Mouse (Mus musculus) MEL (cell line): ENCODE results near the gene Gm37240. TPM values are rescaled to one million over a fixed set of nuclear protein-coding genes. Genes with fewer than 3 reads are reported as not detected.
A peak's percentile ranks its signal among the peaks of the same experiment; 100 is the strongest.

Experiments
- DNase-seq: peaks from one replicate; pipeline ENCODE4 v3.0.0; 2011; ENCODE audit warnings: low read depth, low spot score
- H3K27ac ChIP-seq: 2 replicates; pipeline ENCODE4 v1.5.1; 2012; ENCODE audit warnings: low read depth, mild to moderate bottlenecking, control low read depth, low read length, moderate library complexity; ENCODE audit not compliant: control insufficient read depth
- H3K27me3 ChIP-seq, 2 experiments: fragments of 150-350 bp in 1 of 2; sonication (generic) in 1 of 2; 2 replicates each; pipeline ENCODE4 v1.6.1; 2012; ENCODE audit warnings: low read length in 2 of 2, mild to moderate bottlenecking in 2 of 2, improper control_type of control experiment in 1 of 2, moderate library complexity in 1 of 2; ENCODE audit not compliant: insufficient read depth in 2 of 2, control insufficient read depth in 1 of 2
- H3K36me3 ChIP-seq, 2 experiments: 2 replicates each; pipeline ENCODE4 v1.6.1; 2012 to 2014; ENCODE audit warnings: low read length in 2 of 2, improper control_type of control experiment in 1 of 2, inconsistent platforms in 1 of 2, mild to moderate bottlenecking in 1 of 2; ENCODE audit not compliant: insufficient read depth in 2 of 2, control insufficient read depth in 1 of 2
- H3K4me1 ChIP-seq, 2 experiments: fragments of 150-350 bp in 1 of 2; sonication (generic) in 1 of 2; 2 replicates each; pipeline ENCODE4 v1.6.1; 2012; ENCODE audit warnings: low read length in 2 of 2, improper control_type of control experiment in 1 of 2, mild to moderate bottlenecking in 1 of 2; ENCODE audit not compliant: insufficient read depth in 2 of 2, control insufficient read depth in 1 of 2
- H3K4me3 ChIP-seq, 2 experiments: fragments of 150-350 bp in 1 of 2; sonication (generic) in 1 of 2; 2 replicates each; pipeline ENCODE4 v1.5.1; 2012; ENCODE audit warnings: low read depth in 2 of 2, low read length in 2 of 2, mild to moderate bottlenecking in 2 of 2, moderate library complexity in 2 of 2, control low read depth in 1 of 2, improper control_type of control experiment in 1 of 2; ENCODE audit not compliant: control insufficient read depth in 1 of 2, insufficient read depth in 1 of 2
- H3K79me2 ChIP-seq: 2 replicates; pipeline ENCODE4 v1.6.1; 2012; ENCODE audit warnings: mild to moderate bottlenecking, low read length, moderate library complexity; ENCODE audit not compliant: control insufficient read depth, poor library complexity, insufficient read depth
- H3K9ac ChIP-seq: 2 replicates; pipeline ENCODE4 v1.6.1; 2012; ENCODE audit warnings: low read depth, mild to moderate bottlenecking, control low read depth, low read length, moderate library complexity; ENCODE audit not compliant: control insufficient read depth, poor library complexity, severe bottlenecking
- H3K9me3 ChIP-seq: fragments of 150-350 bp; sonication (generic); replicated peaks from 2 replicates; pipeline ENCODE4 v1.6.1; 2012; ENCODE audit warnings: mild to moderate bottlenecking, low read length, improper control_type of control experiment, moderate library complexity; ENCODE audit not compliant: insufficient read depth
- CHD1 ChIP-seq: IDR thresholded peaks from 2 replicates; pipeline ENCODE4 v1.6.1; 2012; ENCODE audit warnings: low read depth, mild to moderate bottlenecking, inconsistent platforms, low read length, improper control_type of control experiment
- CHD2 ChIP-seq: IDR thresholded peaks from 2 replicates; pipeline ENCODE4 v1.6.1; 2011; ENCODE audit warnings: low read length, improper control_type of control experiment
- E2F4 ChIP-seq: IDR thresholded peaks from 2 replicates; pipeline ENCODE4 v1.6.1; 2011; ENCODE audit warnings: low read depth, low read length, improper control_type of control experiment, borderline replicate concordance
- EP300 ChIP-seq, 2 experiments: IDR thresholded peaks; 2 replicates each; pipeline ENCODE4 v1.6.1; 2011; ENCODE audit warnings: improper control_type of control experiment in 2 of 2, low read length in 2 of 2, low read depth in 1 of 2, mild to moderate bottlenecking in 1 of 2
- GABPA ChIP-seq: IDR thresholded peaks from 2 replicates; pipeline ENCODE4 v1.6.1; 2012; ENCODE audit warnings: low read depth, mild to moderate bottlenecking, inconsistent platforms, low read length, improper control_type of control experiment, moderate library complexity
- GATA1 ChIP-seq: IDR thresholded peaks from 2 replicates; pipeline ENCODE4 v1.6.1; 2011; ENCODE audit warnings: low read depth, low read length, improper control_type of control experiment
- HCFC1 ChIP-seq: IDR thresholded peaks from 2 replicates; pipeline ENCODE4 v1.6.1; 2012; ENCODE audit warnings: low read depth, mild to moderate bottlenecking, inconsistent platforms, low read length, improper control_type of control experiment, moderate library complexity
- NELFE ChIP-seq: IDR thresholded peaks from 2 replicates; pipeline ENCODE4 v1.6.1; 2011; ENCODE audit warnings: low read depth, low read length, improper control_type of control experiment
- POLR2AphosphoS2 ChIP-seq: IDR thresholded peaks from 2 replicates; pipeline ENCODE4 v1.6.1; 2011; ENCODE audit warnings: low read length, improper control_type of control experiment
- POLR2AphosphoS5 ChIP-seq: IDR thresholded peaks from 2 replicates; pipeline ENCODE4 v1.6.1; 2012; ENCODE audit warnings: low read depth, borderline replicate concordance, mild to moderate bottlenecking, inconsistent platforms, low read length, moderate library complexity, mixed read lengths
- RCOR1 ChIP-seq: IDR thresholded peaks from 2 replicates; pipeline ENCODE4 v1.6.1; 2012; ENCODE audit warnings: low read depth, mild to moderate bottlenecking, inconsistent platforms, low read length, improper control_type of control experiment
- SMC3 ChIP-seq: IDR thresholded peaks from 2 replicates; pipeline ENCODE4 v1.6.1; 2011; ENCODE audit warnings: low read depth, low read length, improper control_type of control experiment
- TAL1 ChIP-seq: IDR thresholded peaks from 2 replicates; pipeline ENCODE4 v1.6.1; 2012; ENCODE audit warnings: mild to moderate bottlenecking, inconsistent platforms, low read length, moderate library complexity, mixed read lengths
- TBP ChIP-seq: IDR thresholded peaks from 2 replicates; pipeline ENCODE4 v1.8.0; 2011; ENCODE audit warnings: low read depth, low read length, improper control_type of control experiment
- UBTF ChIP-seq: IDR thresholded peaks from 2 replicates; pipeline ENCODE4 v1.6.1; 2012; ENCODE audit warnings: low read depth, mild to moderate bottlenecking, inconsistent platforms, low read length, improper control_type of control experiment, moderate library complexity, borderline replicate concordance; ENCODE audit not compliant: insufficient read depth
- ZC3H11A ChIP-seq: IDR thresholded peaks from 2 replicates; pipeline ENCODE4 v1.6.1; 2012; ENCODE audit warnings: low read depth, mild to moderate bottlenecking, inconsistent platforms, low read length, improper control_type of control experiment
- ZKSCAN1 ChIP-seq: IDR thresholded peaks from 2 replicates; pipeline ENCODE4 v1.6.1; 2012; ENCODE audit warnings: low read depth, mild to moderate bottlenecking, inconsistent platforms, low read length, improper control_type of control experiment, moderate library complexity
- polyA plus RNA-seq, 2 experiments: library from polyadenylated mRNA; stranded (reverse) in 1 of 2; unstranded in 1 of 2; fragments of >175 nt in 1 of 2; fragments of >200 nt in 1 of 2; gene quantifications; 2 replicates each; pipeline versions ENCODE4 v1.2.1 to v1.2.4; 2012; ENCODE audit warnings: low replicate concordance in 2 of 2, low read depth in 1 of 2; ENCODE audit not compliant: insufficient read length in 2 of 2, insufficient read depth in 1 of 2, missing spikeins in 1 of 2
- total RNA-seq: library from RNA; depleted of rRNA; stranded (reverse); fragments of 300-350 nt; gene quantifications from 2 replicates; pipeline ENCODE4 v1.2.3, GENCODE M21; 2012

Gm37240 gene
- total and polyA plus RNA-seq, 3 experiments = 0.04 TPM; not detected in 2

- H3K27me3 ChIP-seq = peaks cover 2% of the 10 kb centered on the region in 2 experiments; a peak in 2 of 4 replicates
- no peak for DNase-seq
- no peaks in the 10 kb centered on the region for H3K9me3 ChIP-seq
- H3K27ac ChIP-seq = no peak overlapping the region
- H3K9ac ChIP-seq = no peak overlapping the region
- no peak overlapping the region for H3K4me3 ChIP-seq
- TF ChIP-seq GABPA (no peak), CHD2 (no peak), ZC3H11A (no peak), POLR2AphosphoS2 (no peak), E2F4 (no peak), EP300 (IDR thresholded peaks at IDR 0.05; ENCODE audit: low read depth in 1 of 2, low read length in 2 of 2) (no peak), CHD1 (no peak), GATA1 (no peak), HCFC1 (no peak), UBTF (no peak), ZKSCAN1 (no peak), TAL1 (no peak), NELFE (no peak), POLR2AphosphoS5 (no peak), SMC3 (no peak)
- H3K4me1 ChIP-seq = peaks cover 2 to 25% of the 10 kb centered on the region in 2 experiments
- peaks cover 0 to 25% of the 10 kb centered on the region in 2 experiments; a peak in 2 of 4 replicates for H3K36me3 ChIP-seq
- no peaks in the 10 kb centered on the region for H3K79me2 ChIP-seq
Observed at GRCm38 (mm10) chr3:84598756-84599155, 1288.6 kb downstream of the Gm37240 start.

GRCm38 (mm10) chr3:84597996-84598734 lies 1289.2 kb downstream of the Gm37240 start:
- DNase-seq = peak; percentile 70
- H3K27me3 ChIP-seq = peaks cover 2 to 3% of the 10 kb centered on the region in 2 experiments; a peak in 3 of 4 replicates

More at GRCm38 (mm10) chr3:84597996-84598734, 1289.2 kb downstream of the Gm37240 start:
- H3K9ac ChIP-seq = no peak overlapping the region
- no peaks in the 10 kb centered on the region for H3K9me3 ChIP-seq
- no peak overlapping the region for H3K4me3 ChIP-seq
- H3K27ac ChIP-seq = no peak overlapping the region
- TF ChIP-seq EP300 (IDR thresholded peaks at IDR 0.05; ENCODE audit: low read depth in 1 of 2, low read length in 2 of 2) (no peak), TBP (0 out of 2 replicates have a peak, but pooled peaks have one; percentile 20), RCOR1 (peak; percentile 22; the same call in 1 of the 2 replicates)
- H3K36me3 ChIP-seq = peaks cover 0 to 19% of the 10 kb centered on the region in 2 experiments; a peak in 2 of 4 replicates
- H3K79me2 ChIP-seq = no peaks in the 10 kb centered on the region
- peaks cover 1 to 23% of the 10 kb centered on the region in 2 experiments for H3K4me1 ChIP-seq
